Mouse (Mus musculus) erythroblast, embryonic 14.5 days (primary cell): ENCODE measurements around the gene Lrrk1. TPM values are rescaled to one million over a fixed set of nuclear protein-coding genes. Genes with fewer than 3 reads are reported as not detected.

Experiments used
- H3K27me3 ChIP-seq: 2 replicates; pipeline ENCODE4 v1.6.1; 2012; ENCODE audit warnings: inconsistent platforms; ENCODE audit not compliant: control insufficient read depth
- H3K36me3 ChIP-seq: 2 replicates; pipeline ENCODE4 v1.6.1; 2012; ENCODE audit warnings: mild to moderate bottlenecking, inconsistent platforms; ENCODE audit not compliant: control insufficient read depth
- H3K4me1 ChIP-seq: 2 replicates; pipeline ENCODE4 v1.6.1; 2012; ENCODE audit warnings: inconsistent platforms; ENCODE audit not compliant: control insufficient read depth
- H3K4me3 ChIP-seq: replicated peaks from 2 replicates; pipeline ENCODE3; 2012; ENCODE audit warnings: moderate library complexity, mild to moderate bottlenecking, inconsistent platforms
- H3K9me3 ChIP-seq: 2 replicates; pipeline ENCODE4 v1.6.1; 2012; ENCODE audit warnings: low read length, inconsistent platforms, mixed read lengths; ENCODE audit not compliant: control insufficient read depth
- GATA1 ChIP-seq: IDR thresholded peaks from 2 replicates; pipeline ENCODE4 v1.6.1; 2012; ENCODE audit warnings: low read length, inconsistent platforms, mixed read lengths
- TAL1 ChIP-seq: IDR thresholded peaks from 3 replicates; pipeline ENCODE4 v1.6.1; 2012; ENCODE audit warnings: low read length, inconsistent platforms, mixed read lengths
- polyA plus RNA-seq: library from polyadenylated mRNA; stranded (reverse); fragments of >175 nt; gene quantifications from 2 replicates; pipeline ENCODE4 v1.2.3, GENCODE M21; 2012

Gene Lrrk1
- polyA plus RNA-seq, 1 experiment: 0.02 TPM

- TF ChIP-seq TAL1 (peak; percentile 38; the same call in 1 of the 3 replicates), GATA1 (peak; percentile 56; the same call in 1 of the 2 replicates)
- H3K27me3 ChIP-seq: no peaks in the 10 kb centered on the region
- peak overlapping the region; percentile 6 for H3K4me3 ChIP-seq
- H3K9me3 ChIP-seq: no peaks in the 10 kb centered on the region
- no peaks in the 10 kb centered on the region for H3K36me3 ChIP-seq
- H3K4me1 ChIP-seq: peaks cover 63% of the 10 kb centered on the region
Measured at GRCm38 (mm10) chr7:66233141-66233946, 154.8 kb downstream of the Lrrk1 start.

DNA sequence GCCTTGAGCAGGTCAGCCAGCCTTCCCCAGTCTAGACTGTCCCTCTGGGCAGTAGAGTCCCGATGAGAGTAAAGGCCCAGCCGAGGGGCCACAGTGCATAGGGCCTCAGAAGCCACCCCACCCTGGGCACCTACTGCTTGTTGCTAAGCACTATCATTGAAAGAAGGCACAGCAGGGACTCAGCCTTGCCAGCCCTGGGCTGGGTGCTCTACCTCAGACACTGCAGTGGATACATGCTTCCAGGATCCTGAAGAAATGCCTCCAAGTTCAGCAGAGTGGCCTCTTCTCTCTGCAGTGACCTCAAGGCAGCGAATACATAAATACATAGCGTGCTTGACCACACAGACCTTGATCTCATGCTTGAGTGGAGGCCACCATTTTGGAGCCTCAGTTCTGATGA is 156.3 kb downstream of the Lrrk1 start:
- TF ChIP-seq GATA1 (no peak), TAL1 (no peak)

DNA sequence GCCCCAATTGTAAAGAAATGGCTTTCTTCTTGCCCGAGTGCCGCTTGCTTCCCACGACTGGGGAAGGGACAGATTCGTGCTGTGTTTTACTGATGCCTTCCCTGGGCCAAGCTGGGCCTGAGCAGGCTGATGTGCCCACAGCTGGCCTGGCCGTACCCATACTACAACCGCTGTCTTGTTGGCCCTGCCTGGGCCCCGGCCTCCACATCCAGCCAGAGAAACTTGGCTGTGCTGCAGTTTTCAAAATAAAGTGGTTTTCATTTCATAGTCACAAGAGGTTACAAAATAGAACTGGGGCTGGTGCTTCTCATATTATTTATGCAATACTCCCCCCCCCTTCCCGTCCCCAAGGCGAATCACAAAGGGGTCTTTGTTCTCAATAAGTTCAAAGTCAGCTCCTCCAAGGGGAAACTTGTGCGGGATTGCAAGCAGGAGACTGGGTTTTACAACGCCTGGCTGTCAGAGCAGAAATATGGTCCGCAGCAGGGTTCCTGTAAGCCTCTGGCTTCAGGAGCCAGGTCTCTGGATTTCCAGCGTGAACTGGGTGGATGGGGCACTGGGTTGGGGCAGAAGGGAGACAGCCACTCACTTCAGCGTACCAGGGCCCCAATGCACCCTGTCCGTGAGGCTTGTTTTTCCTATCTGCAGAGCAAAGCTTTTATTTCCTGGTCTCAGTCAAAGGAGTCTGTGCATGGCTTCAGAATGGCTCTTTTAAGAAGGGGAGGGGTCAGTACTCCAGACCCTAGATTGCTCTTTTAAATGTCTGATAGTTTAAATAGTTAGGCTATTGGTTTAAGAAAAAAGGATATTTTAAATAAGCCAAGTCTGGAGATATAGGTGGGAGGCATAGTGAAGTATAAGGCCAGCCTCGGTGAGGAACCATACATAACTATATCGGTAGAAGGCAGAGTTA is 157.3 kb downstream of the Lrrk1 start:
- Histone ChIP-seq H3K4me3 (no peak overlapping the region), H3K9me3 (no peaks in the 10 kb centered on the region), H3K4me1 (peaks cover 69% of the 10 kb centered on the region), H3K27me3 (no peaks in the 10 kb centered on the region), H3K36me3 (no peaks in the 10 kb centered on the region)
- TF ChIP-seq TAL1: no peak
- no peak for TF ChIP-seq GATA1

More for the DNA sequence above, 156.3 kb downstream of the Lrrk1 start:
- no peaks in the 10 kb centered on the region for H3K36me3 ChIP-seq
- no peaks in the 10 kb centered on the region for H3K27me3 ChIP-seq
- peaks cover 68% of the 10 kb centered on the region for H3K4me1 ChIP-seq
- no peaks in the 10 kb centered on the region for H3K9me3 ChIP-seq
- H3K4me3 ChIP-seq: no peak overlapping the region

DNA sequence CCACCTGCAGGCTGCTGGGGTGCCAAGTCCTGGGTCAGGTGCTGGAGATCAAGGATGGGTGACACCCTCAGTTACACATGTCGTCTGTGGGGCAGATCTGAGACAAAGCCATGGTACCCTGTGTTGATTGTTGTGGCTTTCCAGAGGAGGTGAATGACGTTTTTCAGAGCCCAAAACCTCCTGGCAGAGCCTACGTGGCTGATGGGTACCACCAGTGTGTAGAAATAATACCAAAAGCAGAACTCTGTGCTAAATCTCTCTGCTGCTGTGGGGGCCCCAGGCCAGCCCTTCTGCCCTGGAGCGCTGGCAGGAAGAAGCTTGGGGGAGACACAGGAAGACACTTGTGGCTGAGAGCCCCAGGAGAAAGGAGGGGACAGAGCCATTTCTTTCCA is 157.9 kb downstream of the Lrrk1 start:
- peaks cover 3% of the 10 kb centered on the region; the same call in 1 of the 2 replicates for H3K27me3 ChIP-seq
- H3K4me1 ChIP-seq: peaks cover 75% of the 10 kb centered on the region
- no peak for TF ChIP-seq GATA1
- TF ChIP-seq TAL1: no peak
- H3K9me3 ChIP-seq: no peaks in the 10 kb centered on the region
- H3K4me3 ChIP-seq: no peak overlapping the region
- no peaks in the 10 kb centered on the region for H3K36me3 ChIP-seq

- Histone ChIP-seq H3K27me3 (peaks cover 3% of the 10 kb centered on the region; the same call in 1 of the 2 replicates), H3K4me1 (peaks cover 68% of the 10 kb centered on the region), H3K4me3 (no peak overlapping the region), H3K9me3 (no peaks in the 10 kb centered on the region), H3K36me3 (no peaks in the 10 kb centered on the region)
- TF ChIP-seq GATA1 (no peak), TAL1 (no peak)
Measured at GRCm38 (mm10) chr7:66229433-66229832, 158.7 kb downstream of the Lrrk1 start.

DNA sequence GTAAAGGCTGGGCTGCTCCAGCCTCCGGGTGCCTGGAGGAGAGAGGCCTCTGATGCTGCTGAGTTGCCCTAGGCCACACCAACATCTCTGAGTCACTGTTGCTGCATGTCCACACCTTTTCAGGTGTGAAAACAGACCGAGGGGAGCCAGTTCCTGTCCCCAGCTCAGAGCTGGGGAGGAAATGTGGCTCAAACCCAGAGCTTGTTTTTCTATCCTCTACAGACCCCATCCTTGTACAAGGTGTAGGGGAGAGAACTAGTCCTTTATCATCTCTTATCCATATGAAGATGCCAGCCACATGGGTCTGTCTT is 159.6 kb downstream of the Lrrk1 start:
- TF ChIP-seq TAL1: no peak
- TF ChIP-seq GATA1: no peak
- peaks cover 60% of the 10 kb centered on the region for H3K4me1 ChIP-seq
- H3K9me3 ChIP-seq: no peaks in the 10 kb centered on the region
- peaks cover 3% of the 10 kb centered on the region; the same call in 1 of the 2 replicates for H3K27me3 ChIP-seq
- H3K4me3 ChIP-seq: no peak overlapping the region
- no peaks in the 10 kb centered on the region for H3K36me3 ChIP-seq

GRCm38 (mm10) chr7:66227814-66228609 is 160.1 kb downstream of the Lrrk1 start:
- Histone ChIP-seq H3K9me3 (no peaks in the 10 kb centered on the region), H3K4me3 (no peak overlapping the region), H3K27me3 (peaks cover 3% of the 10 kb centered on the region; the same call in 1 of the 2 replicates), H3K36me3 (no peaks in the 10 kb centered on the region), H3K4me1 (peaks cover 54% of the 10 kb centered on the region)
- TF ChIP-seq GATA1 (no peak), TAL1 (no peak)

GRCm38 (mm10) chr7:66225881-66226280 is 162.3 kb downstream of the Lrrk1 start:
- Histone ChIP-seq H3K4me1 (peaks cover 41% of the 10 kb centered on the region), H3K9me3 (no peaks in the 10 kb centered on the region), H3K36me3 (no peaks in the 10 kb centered on the region), H3K27me3 (peaks cover 3% of the 10 kb centered on the region; the same call in 1 of the 2 replicates), H3K4me3 (no peak overlapping the region)
- TF ChIP-seq GATA1 (no peak), TAL1 (no peak)
